Mouse (Mus musculus) bone marrow macrophage, adult 2 months (primary cell): Measurements from ENCODE around the gene Pde1a.

Experiments
- CTCF ChIP-seq: IDR thresholded peaks from 2 replicates; pipeline ENCODE4 v1.5.1; 2012; ENCODE audit warnings: low read depth, mild to moderate bottlenecking, low read length, moderate library complexity
- POLR2A ChIP-seq: IDR thresholded peaks from 2 replicates; pipeline ENCODE4 v1.6.1; 2012; ENCODE audit warnings: mild to moderate bottlenecking, low read depth, low read length, borderline replicate concordance

DNA sequence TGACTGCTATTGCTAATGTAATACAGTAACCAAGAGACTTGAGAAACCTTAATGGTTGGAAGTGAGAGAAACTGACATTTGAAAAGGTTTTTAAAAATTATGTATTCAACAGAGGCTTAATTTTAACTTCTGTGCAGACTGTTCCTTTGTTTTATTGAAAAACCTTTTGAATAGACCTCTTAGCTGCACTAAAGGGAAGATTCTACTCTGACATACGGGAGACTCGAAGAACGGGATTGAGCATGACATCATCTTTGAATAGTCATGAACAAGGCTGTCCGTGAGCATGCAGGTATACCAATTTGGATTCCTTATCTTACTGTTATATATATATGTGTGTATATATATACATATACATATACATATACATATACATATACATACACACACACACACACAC, 207.9 kb downstream of the Pde1a start:
- no peak for TF ChIP-seq CTCF
- no peak for TF ChIP-seq POLR2A
